Mouse (Mus musculus) midbrain, postnatal 0 days (tissue): ENCODE measurements at regions not wholly inside any gene's neighbourhood (a gene's known extent, or its start where the extent isn't known, plus 50 kb on each side); places are given as distances from the start of the nearest gene placed in this dataset.
A peak's percentile ranks its signal among the peaks of the same experiment; 100 is the strongest.

Source experiments
- ATAC-seq: fragments of 200-750 bp; cut with Nextera tagmentation; 2 replicates; pipeline ENCODE4 v1.8.0; 2017; ENCODE audit warnings: moderate number of reproducible peaks, mild to moderate bottlenecking, moderate TSS enrichment, moderate library complexity; ENCODE audit not compliant: low FRiP score
- DNase-seq: peaks from one replicate; pipeline ENCODE4 v3.0.0-alpha.2; 2015; ENCODE audit warnings: low spot score
- H3K27ac ChIP-seq: fragments of 300-500 bp; sonication (generic); 2 replicates; pipeline ENCODE4 v1.5.1; 2014; ENCODE audit warnings: low read depth, mild to moderate bottlenecking, low read length, mixed read lengths
- H3K27me3 ChIP-seq: fragments of 300-500 bp; sonication (generic); 2 replicates; pipeline ENCODE4 v1.6.1; 2014; ENCODE audit warnings: low read length, control low read depth, mixed read lengths; ENCODE audit not compliant: insufficient read depth
- H3K36me3 ChIP-seq: fragments of 300-500 bp; sonication (generic); 2 replicates; pipeline ENCODE4 v1.6.1; 2014; ENCODE audit warnings: low read length, control low read depth, mixed read lengths; ENCODE audit not compliant: insufficient read depth
- H3K4me1 ChIP-seq: fragments of 300-500 bp; sonication (generic); 2 replicates; pipeline ENCODE4 v1.6.1; 2014; ENCODE audit warnings: mild to moderate bottlenecking, control low read depth, antibody characterized with exemption, low read length, mixed read lengths; ENCODE audit not compliant: insufficient read depth
- H3K4me2 ChIP-seq: fragments of 300-500 bp; sonication (generic); 2 replicates; pipeline ENCODE4 v1.6.1; 2014; ENCODE audit warnings: low read depth, mild to moderate bottlenecking, low read length, mixed read lengths; ENCODE audit not compliant: poor library complexity, severe bottlenecking
- H3K4me3 ChIP-seq: fragments of 300-500 bp; sonication (generic); 2 replicates; pipeline ENCODE4 v1.5.1; 2014; ENCODE audit warnings: low read depth, mild to moderate bottlenecking, low read length, moderate library complexity
- H3K9ac ChIP-seq: fragments of 300-500 bp; sonication (generic); replicated peaks from 2 replicates; pipeline ENCODE4 v1.6.1; 2014; ENCODE audit warnings: mild to moderate bottlenecking, low read length, moderate library complexity, mixed read lengths; ENCODE audit not compliant: poor library complexity, severe bottlenecking
- H3K9me3 ChIP-seq: fragments of 300-500 bp; sonication (generic); 2 replicates; pipeline ENCODE4 v1.6.1; 2016; ENCODE audit warnings: low read length, control low read depth
- CTCF ChIP-seq: IDR thresholded peaks from 2 replicates; pipeline ENCODE4 v1.5.1; 2016; ENCODE audit warnings: antibody characterized with exemption, mild to moderate bottlenecking
- WGBS: fragments of 180-500 bp; shearing (Covaris S2); extraction: QIAGEN DNeasy Blood & Tissue Kit; methylation state at CpG from one replicate; pipeline ENCODE4 v1.1.7; 2014; 5-methylcytosine and 5-hydroxymethylcytosine counted together

- WGBS = 36% methylated on average over 13 of the region's 13 CpGs
- no peaks in the 10 kb centered on the region for H3K9me3 ChIP-seq
- H3K36me3 ChIP-seq = no peaks in the 10 kb centered on the region
- no peak overlapping the region for H3K27ac ChIP-seq
- DNase-seq (no peak), ATAC-seq (no peak)
- peaks cover 19% of the 10 kb centered on the region for H3K27me3 ChIP-seq
- H3K4me2 ChIP-seq = no peak overlapping the region
- no peak overlapping the region for H3K9ac ChIP-seq
- TF ChIP-seq CTCF = no peak
- H3K4me1 ChIP-seq = no peaks in the 10 kb centered on the region
- H3K4me3 ChIP-seq = no peak overlapping the region
Measured at GRCm38 (mm10) chr11:95198196-95198595, 52.1 kb upstream of the Dlx4 start.

GRCm38 (mm10) chr11:95200971-95201370, 54.9 kb upstream of the Dlx4 start:
- 54% methylated on average over 3 of the region's 3 CpGs for WGBS
- H3K4me2 ChIP-seq = no peak overlapping the region

GRCm38 (mm10) chr11:95210185-95211030, 50.9 kb upstream of the Tac4 start:
- Histone ChIP-seq H3K4me3 (no peak overlapping the region), H3K4me1 (no peaks in the 10 kb centered on the region), H3K4me2 (peak overlapping the region; percentile 32), H3K27ac (no peak overlapping the region), H3K27me3 (no peaks in the 10 kb centered on the region), H3K36me3 (no peaks in the 10 kb centered on the region), H3K9me3 (no peaks in the 10 kb centered on the region), H3K9ac (no peak overlapping the region)
- peak; percentile 34; the same call in 1 of the 2 replicates for TF ChIP-seq CTCF
- no peak for ATAC-seq
- 3% methylated on average over 15 of the region's 22 CpGs for WGBS
- DNase-seq = peak; percentile 43

More at GRCm38 (mm10) chr11:95200971-95201370, 54.9 kb upstream of the Dlx4 start:
- Histone ChIP-seq H3K4me1 (no peaks in the 10 kb centered on the region), H3K27me3 (peaks cover 24% of the 10 kb centered on the region), H3K36me3 (no peaks in the 10 kb centered on the region), H3K27ac (no peak overlapping the region), H3K9ac (no peak overlapping the region), H3K4me3 (no peak overlapping the region), H3K9me3 (no peaks in the 10 kb centered on the region)
- DNase-seq (no peak), ATAC-seq (no peak)
- no peak for TF ChIP-seq CTCF

- Histone ChIP-seq H3K36me3 (no peaks in the 10 kb centered on the region), H3K9me3 (no peaks in the 10 kb centered on the region), H3K4me2 (no peak overlapping the region), H3K9ac (no peak overlapping the region), H3K27me3 (no peaks in the 10 kb centered on the region), H3K4me3 (no peak overlapping the region), H3K27ac (no peak overlapping the region), H3K4me1 (no peaks in the 10 kb centered on the region)
- WGBS = 30% methylated on average over 5 of the region's 5 CpGs
- DNase-seq (no peak), ATAC-seq (no peak)
- TF ChIP-seq CTCF = no peak
Measured at GRCm38 (mm10) chr11:95211031-95211425, 50.3 kb upstream of the Tac4 start.
